Mouse (Mus musculus) ES-Bruce4 (cell line): ENCODE data around the gene Dspp. TPM values are rescaled to one million over a fixed set of nuclear protein-coding genes. Genes with fewer than 3 reads are reported as not detected.

ENCODE experiments used
- H3K27ac ChIP-seq: 2 replicates; pipeline ENCODE4 v1.5.1; 2012; ENCODE audit warnings: low read length, inconsistent platforms; ENCODE audit not compliant: insufficient read depth
- H3K27me3 ChIP-seq: 2 replicates; pipeline ENCODE4 v1.6.1; 2012; ENCODE audit warnings: mild to moderate bottlenecking, low read length, inconsistent platforms; ENCODE audit not compliant: control insufficient read depth, poor library complexity, insufficient read depth, severe bottlenecking
- H3K36me3 ChIP-seq: 2 replicates; pipeline ENCODE4 v1.6.1; 2012; ENCODE audit warnings: inconsistent platforms, mild to moderate bottlenecking, low read length, moderate library complexity; ENCODE audit not compliant: control insufficient read depth, poor library complexity, insufficient read depth, severe bottlenecking
- H3K4me1 ChIP-seq: one replicate; pipeline ENCODE4 v1.8.1; 2011; ENCODE audit warnings: low read length; ENCODE audit not compliant: control insufficient read depth, insufficient read depth
- H3K4me3 ChIP-seq: 2 replicates; pipeline ENCODE4 v1.5.1; 2011; ENCODE audit warnings: low read depth, mild to moderate bottlenecking, low read length
- H3K9ac ChIP-seq: 2 replicates; pipeline ENCODE4 v1.6.1; 2012; ENCODE audit warnings: low read depth, mild to moderate bottlenecking, inconsistent platforms; ENCODE audit not compliant: poor library complexity, severe bottlenecking
- H3K9me3 ChIP-seq: replicated peaks from 2 replicates; pipeline ENCODE4 v1.6.1; 2012; ENCODE audit warnings: mild to moderate bottlenecking, low read length, inconsistent platforms; ENCODE audit not compliant: control insufficient read depth, poor library complexity, insufficient read depth, severe bottlenecking
- CTCF ChIP-seq: IDR thresholded peaks from one replicate; pipeline ENCODE4 v1.8.1; 2011; ENCODE audit warnings: low read depth, low read length
- EP300 ChIP-seq: IDR thresholded peaks from 2 replicates; pipeline ENCODE4 v1.6.1; 2011; ENCODE audit warnings: low read depth, low read length; ENCODE audit not compliant: insufficient read depth
- POLR2A ChIP-seq: IDR thresholded peaks from one replicate; pipeline ENCODE4 v1.8.1; 2011; ENCODE audit warnings: low read length; ENCODE audit not compliant: insufficient read depth
- polyA plus RNA-seq: library from polyadenylated mRNA; stranded (reverse); fragments of >200 nt; gene quantifications from 2 replicates; pipeline ENCODE4 v1.2.4, GENCODE M21; 2011; ENCODE audit warnings: low read depth; ENCODE audit not compliant: missing spikeins, insufficient read depth, insufficient read length

Dspp gene
- polyA plus RNA-seq, 1 experiment = not detected

DNA sequence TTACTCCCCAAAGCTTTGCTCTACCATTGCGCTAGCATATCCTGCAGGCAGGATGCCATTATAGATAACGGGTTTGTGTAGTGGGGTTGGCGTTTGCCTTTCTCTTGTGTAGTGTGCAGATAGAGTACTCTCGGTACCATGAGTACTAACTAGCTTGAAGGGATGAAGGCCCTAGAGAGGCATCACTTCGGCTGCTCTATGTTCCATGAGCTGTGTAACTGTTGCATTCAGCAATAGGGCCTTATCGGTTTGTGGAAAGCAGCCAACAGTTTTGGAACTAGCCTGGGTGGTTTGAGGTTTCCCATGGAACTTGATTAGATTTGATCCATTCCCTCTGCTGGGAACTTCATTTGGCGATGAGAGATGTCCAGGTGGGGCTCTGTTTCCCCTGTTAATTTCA, 12.8 kb upstream of the Dspp start:
- H3K27me3 ChIP-seq = no peaks in the 10 kb centered on the region
- H3K9ac ChIP-seq = no peak overlapping the region
- H3K36me3 ChIP-seq = no peaks in the 10 kb centered on the region
- TF ChIP-seq CTCF (no peak), EP300 (no peak), POLR2A (no peak)
- H3K4me3 ChIP-seq = no peak overlapping the region
- H3K4me1 ChIP-seq = no peaks in the 10 kb centered on the region
- no peak overlapping the region for H3K27ac ChIP-seq
- H3K9me3 ChIP-seq = no peaks in the 10 kb centered on the region

DNA sequence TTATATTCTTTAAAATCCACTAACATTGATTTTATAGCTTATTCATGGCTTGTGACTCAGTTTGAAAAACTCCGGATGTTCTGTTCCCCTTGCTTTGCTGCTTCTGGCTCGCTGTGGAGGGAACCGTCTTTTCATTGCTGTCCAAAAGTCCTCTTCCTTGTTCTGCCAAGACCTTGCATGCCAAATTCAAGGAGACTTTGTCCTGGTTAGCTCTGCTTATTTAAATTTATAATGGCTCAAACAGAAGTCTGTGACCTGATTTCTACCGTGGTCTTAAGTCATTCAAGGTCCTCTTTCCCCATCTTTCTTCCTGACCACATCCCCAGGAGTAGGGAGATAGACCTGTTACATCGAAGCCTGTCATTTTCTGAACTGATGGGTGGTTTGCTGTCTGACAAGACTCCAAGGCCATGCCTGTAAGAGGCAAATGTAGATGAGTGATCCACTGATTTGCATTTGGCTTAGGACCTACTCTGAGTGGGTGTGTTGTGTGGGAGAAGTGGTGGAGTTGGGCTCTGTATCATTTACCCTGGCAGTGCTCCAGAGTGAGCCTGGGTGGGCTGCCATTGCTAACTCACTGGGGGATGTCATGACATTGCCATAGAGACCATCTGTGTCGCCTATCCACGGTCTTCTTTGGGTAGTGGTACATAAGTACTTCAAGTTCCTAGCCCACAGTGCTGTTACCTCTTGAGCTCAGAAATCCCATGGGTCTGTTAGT, 12.0 kb upstream of the Dspp start:
- Histone ChIP-seq H3K27me3 (no peaks in the 10 kb centered on the region), H3K4me3 (no peak overlapping the region), H3K4me1 (no peaks in the 10 kb centered on the region), H3K36me3 (no peaks in the 10 kb centered on the region), H3K9ac (no peak overlapping the region), H3K9me3 (no peaks in the 10 kb centered on the region), H3K27ac (no peak overlapping the region)
- TF ChIP-seq EP300 (no peak), POLR2A (no peak), CTCF (no peak)

DNA sequence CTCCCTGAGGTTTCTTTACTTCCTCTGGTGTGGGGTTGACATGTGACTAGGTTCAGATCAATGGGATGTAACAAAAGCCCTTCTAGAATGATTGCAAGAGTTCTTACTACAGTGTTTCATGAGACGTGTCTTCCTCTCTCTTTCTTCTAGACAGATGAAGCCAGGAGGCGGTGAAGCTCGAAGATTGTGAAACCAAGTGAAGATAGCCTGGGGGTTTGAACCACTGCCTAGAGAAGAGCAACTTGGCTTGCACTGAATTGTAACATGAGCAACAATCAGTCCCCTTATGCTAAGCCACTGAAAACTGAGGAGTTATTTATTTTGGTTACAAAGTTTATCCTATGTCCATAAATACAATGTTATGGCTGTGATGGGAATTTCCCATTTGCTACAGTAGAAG, 9.9 kb upstream of the Dspp start:
- Histone ChIP-seq H3K27ac (no peak overlapping the region), H3K36me3 (no peaks in the 10 kb centered on the region), H3K9ac (no peak overlapping the region), H3K4me3 (no peak overlapping the region), H3K27me3 (no peaks in the 10 kb centered on the region), H3K9me3 (no peaks in the 10 kb centered on the region), H3K4me1 (no peaks in the 10 kb centered on the region)
- TF ChIP-seq POLR2A = no peak
- no peak for TF ChIP-seq CTCF
- TF ChIP-seq EP300 = no peak

DNA sequence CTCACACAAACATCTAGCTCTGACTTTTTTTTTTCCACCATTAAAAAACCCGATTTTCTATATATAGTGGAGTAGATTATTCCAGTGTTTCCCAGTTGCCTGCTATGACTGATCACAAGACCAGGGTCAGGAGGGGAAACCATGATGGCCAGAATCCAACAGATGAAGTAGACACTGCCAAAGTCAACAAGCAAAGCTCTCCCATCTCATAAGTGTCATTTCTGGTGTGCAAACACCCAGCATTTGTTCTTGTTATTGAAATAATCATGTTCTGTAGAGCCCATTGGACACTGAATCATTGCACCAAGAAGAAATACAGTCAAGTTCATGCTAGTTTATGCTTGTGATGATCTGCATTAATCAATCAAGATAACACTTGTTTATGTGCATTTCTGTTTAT, 9.1 kb upstream of the Dspp start:
- no peak overlapping the region for H3K4me3 ChIP-seq
- no peaks in the 10 kb centered on the region for H3K36me3 ChIP-seq
- no peaks in the 10 kb centered on the region for H3K9me3 ChIP-seq
- H3K27ac ChIP-seq = no peak overlapping the region
- no peaks in the 10 kb centered on the region for H3K4me1 ChIP-seq
- no peak for TF ChIP-seq EP300
- no peak for TF ChIP-seq POLR2A
- no peak for TF ChIP-seq CTCF
- H3K27me3 ChIP-seq = no peaks in the 10 kb centered on the region
- no peak overlapping the region for H3K9ac ChIP-seq

DNA sequence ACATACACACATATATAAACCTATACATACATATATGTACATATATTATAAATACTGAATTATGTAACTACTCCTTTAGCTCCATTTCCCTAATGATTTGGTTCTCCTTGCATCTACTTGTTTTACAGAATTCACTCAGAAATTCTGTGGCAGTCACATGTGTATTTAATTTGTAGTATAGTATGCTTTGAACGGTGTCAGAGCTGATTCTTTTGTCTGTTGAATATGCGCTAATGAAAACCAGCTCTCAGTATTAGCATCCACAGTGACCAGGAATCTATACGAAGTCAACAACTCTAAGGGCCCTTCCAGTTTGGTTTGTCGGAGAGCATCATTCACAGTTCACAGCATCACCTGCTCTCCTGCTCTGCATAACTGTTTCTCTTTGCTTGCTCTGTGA, 7.0 kb upstream of the Dspp start:
- H3K9ac ChIP-seq = no peak overlapping the region
- no peaks in the 10 kb centered on the region for H3K36me3 ChIP-seq
- H3K9me3 ChIP-seq = no peaks in the 10 kb centered on the region
- no peak overlapping the region for H3K27ac ChIP-seq
- H3K4me3 ChIP-seq = no peak overlapping the region
- no peaks in the 10 kb centered on the region for H3K4me1 ChIP-seq
- H3K27me3 ChIP-seq = no peaks in the 10 kb centered on the region
- TF ChIP-seq POLR2A (no peak), EP300 (no peak), CTCF (no peak)

DNA sequence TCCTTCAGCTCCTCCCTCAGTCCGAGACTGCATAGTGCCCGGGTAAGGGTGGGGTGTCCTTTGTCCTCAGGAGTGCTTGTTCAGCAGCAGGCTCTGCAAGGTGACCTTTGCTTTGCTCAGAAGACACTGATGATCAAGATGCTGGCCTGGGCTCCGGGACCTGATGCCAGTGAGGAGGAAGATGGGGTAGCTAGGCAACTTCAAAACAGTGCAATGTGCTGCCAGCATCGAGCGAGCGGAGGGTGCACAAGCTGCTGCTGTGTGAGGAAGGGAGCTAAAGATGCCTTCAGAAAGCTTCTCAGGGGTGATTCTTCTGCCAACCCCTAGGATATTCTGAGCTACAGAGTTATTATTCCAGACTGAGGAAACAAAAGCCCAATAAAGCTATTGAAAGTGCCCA, 2.6 kb downstream of the Dspp start:
- Histone ChIP-seq H3K9ac (no peak overlapping the region), H3K9me3 (no peaks in the 10 kb centered on the region), H3K27ac (no peak overlapping the region), H3K27me3 (no peaks in the 10 kb centered on the region), H3K36me3 (no peaks in the 10 kb centered on the region), H3K4me3 (no peak overlapping the region), H3K4me1 (no peaks in the 10 kb centered on the region)
- TF ChIP-seq POLR2A = no peak
- TF ChIP-seq CTCF = no peak
- TF ChIP-seq EP300 = no peak
